Mouse (Mus musculus): ENCODE measurements around the gene Rhbdf2.
A peak's percentile ranks its signal among the peaks of the same experiment; 100 is the strongest.
"Not testable (repeated sequence)": the region's sequence is repeated elsewhere in the genome, so short reads cannot be mapped to it uniquely, and the experiment has no call there.

The Rhbdf2 gene

GRCm38 (mm10) chr11:116626299-116627071 lies at the start of gene Rhbdf2:
TSS of gene Rhbdf2 (minus strand) at chr11:116627019.
- DNase-seq = no peak

GRCm38 (mm10) chr11:116676175-116676976 lies 49.6 kb upstream of the Rhbdf2 start:
- no peak for DNase-seq

- not testable (repeated sequence) for DNase-seq
Observed at GRCm38 (mm10) chr11:116675429-116675828, 48.6 kb upstream of the Rhbdf2 start.

GRCm38 (mm10) chr11:116674616-116675379 lies 48.0 kb upstream of the Rhbdf2 start:
- DNase-seq = no peak

- DNase-seq = no peak
Observed at GRCm38 (mm10) chr11:116673410-116673809, 46.6 kb upstream of the Rhbdf2 start.

GRCm38 (mm10) chr11:116672595-116672994 lies 45.8 kb upstream of the Rhbdf2 start:
- no peak for DNase-seq

- peak; percentile 44 for DNase-seq
Observed at GRCm38 (mm10) chr11:116671845-116672434, 45.1 kb upstream of the Rhbdf2 start.

- DNase-seq = peak; percentile 96
Observed at GRCm38 (mm10) chr11:116671112-116671844, 44.5 kb upstream of the Rhbdf2 start.

- DNase-seq = no peak
Observed at GRCm38 (mm10) chr11:116670386-116670785, 43.6 kb upstream of the Rhbdf2 start.

GRCm38 (mm10) chr11:116669787-116670365 lies 43.1 kb upstream of the Rhbdf2 start:
- no peak for DNase-seq

GRCm38 (mm10) chr11:116669316-116669715 lies 42.5 kb upstream of the Rhbdf2 start:
- DNase-seq = peak; percentile 39

- DNase-seq = no peak
Observed at GRCm38 (mm10) chr11:116668839-116669238, 42.0 kb upstream of the Rhbdf2 start.

- no peak for DNase-seq
Observed at GRCm38 (mm10) chr11:116668381-116668825, 41.6 kb upstream of the Rhbdf2 start.

GRCm38 (mm10) chr11:116667930-116668329 lies 41.1 kb upstream of the Rhbdf2 start:
- DNase-seq = no peak

- not testable (repeated sequence) for DNase-seq
Observed at GRCm38 (mm10) chr11:116667012-116667411, 40.2 kb upstream of the Rhbdf2 start.

- DNase-seq = no peak
Observed at GRCm38 (mm10) chr11:116666566-116666965, 39.7 kb upstream of the Rhbdf2 start.

- no peak for DNase-seq
Observed at GRCm38 (mm10) chr11:116665289-116665688, 38.5 kb upstream of the Rhbdf2 start.

GRCm38 (mm10) chr11:116661948-116662377 lies 35.1 kb upstream of the Rhbdf2 start:
- peak; percentile 72 for DNase-seq

- peak; percentile 60 for DNase-seq
Observed at GRCm38 (mm10) chr11:116661291-116661947, 34.6 kb upstream of the Rhbdf2 start.

- DNase-seq = peak; percentile 46
Observed at GRCm38 (mm10) chr11:116660181-116660580, 33.4 kb upstream of the Rhbdf2 start.
